Mouse (Mus musculus) embryonic facial prominence, embryonic 10.5 days (tissue): ENCODE measurements around the gene Gm49320. TPM values are rescaled to one million over a fixed set of nuclear protein-coding genes. Genes with fewer than 3 reads are reported as not detected.

ENCODE experiments used
- DNase-seq: peaks from one replicate; pipeline ENCODE4 v3.0.0-alpha.2; 2017; ENCODE audit warnings: low spot score
- H3K27ac ChIP-seq: fragments of 300-500 bp; sonication (generic); replicated peaks from 2 replicates; pipeline ENCODE4 v1.5.1; 2016; ENCODE audit warnings: mild to moderate bottlenecking
- H3K27me3 ChIP-seq: fragments of 300-500 bp; sonication (generic); replicated peaks from 2 replicates; pipeline ENCODE4 v1.6.1; 2016; ENCODE audit warnings: low read depth, mild to moderate bottlenecking; ENCODE audit not compliant: poor library complexity, severe bottlenecking
- H3K36me3 ChIP-seq: fragments of 300-500 bp; sonication (generic); replicated peaks from 2 replicates; pipeline ENCODE4 v1.6.1; 2016; ENCODE audit warnings: mild to moderate bottlenecking, moderate library complexity
- H3K4me1 ChIP-seq: fragments of 300-500 bp; sonication (generic); 2 replicates; pipeline ENCODE4 v1.6.1; 2016
- H3K4me3 ChIP-seq: fragments of 300-500 bp; sonication (generic); 2 replicates; pipeline ENCODE4 v1.5.1; 2016; ENCODE audit warnings: mild to moderate bottlenecking, moderate library complexity
- H3K9me3 ChIP-seq: fragments of 300-500 bp; sonication (generic); 2 replicates; pipeline ENCODE4 v1.6.1; 2016; ENCODE audit warnings: mild to moderate bottlenecking
- WGBS: fragments of 180-500 bp; shearing (Covaris S2); methylation state at CpG from one replicate; pipeline ENCODE4 v1.1.7; 2016; 5-methylcytosine and 5-hydroxymethylcytosine counted together
- polyA plus RNA-seq: library from polyadenylated mRNA; unstranded; fragments of >200 nt; fragmentation: Nextera tagmentation; extraction: Ambion mirVana; gene quantifications from 2 replicates; pipeline ENCODE4 v1.2.1, GENCODE M21; 2016

Gm49320 gene
- polyA plus RNA-seq, 1 experiment from 2014 or later = 0.85 TPM

GRCm38 (mm10) chr8:4237814-4238433 is 741 bp upstream of the Gm49320 start:
- H3K27ac ChIP-seq = peak overlapping the region; percentile 97
- H3K9me3 ChIP-seq = no peaks in the 10 kb centered on the region
- DNase-seq = no peak
- peaks cover 23% of the 10 kb centered on the region for H3K4me1 ChIP-seq
- peak overlapping the region; percentile 82 for H3K4me3 ChIP-seq
- WGBS = 22% methylated on average over 15 of the region's 15 CpGs
- peaks cover 14% of the 10 kb centered on the region; the same call in 1 of the 2 replicates for H3K27me3 ChIP-seq
- H3K36me3 ChIP-seq = peaks cover 29% of the 10 kb centered on the region

- H3K9me3 ChIP-seq = no peaks in the 10 kb centered on the region
- peaks cover 14% of the 10 kb centered on the region; the same call in 1 of the 2 replicates for H3K27me3 ChIP-seq
- peaks cover 23% of the 10 kb centered on the region for H3K4me1 ChIP-seq
- H3K27ac ChIP-seq = peak overlapping the region; percentile 97
- peaks cover 43% of the 10 kb centered on the region for H3K36me3 ChIP-seq
- no peak for DNase-seq
- peak overlapping the region; percentile 82 for H3K4me3 ChIP-seq
- 15% methylated on average over 19 of the region's 19 CpGs for WGBS
Observed at GRCm38 (mm10) chr8:4239193-4239890, 677 bp downstream of the Gm49320 start.

- no peak for DNase-seq
- Histone ChIP-seq H3K4me3 (no peak overlapping the region), H3K9me3 (no peaks in the 10 kb centered on the region), H3K27me3 (peaks cover 24% of the 10 kb centered on the region), H3K4me1 (peaks cover 25% of the 10 kb centered on the region), H3K36me3 (peaks cover 96% of the 10 kb centered on the region), H3K27ac (no peak overlapping the region)
- 95% methylated on average over 5 of the region's 5 CpGs for WGBS
Observed at GRCm38 (mm10) chr8:4245061-4245460, 6.4 kb downstream of the Gm49320 start.

- Histone ChIP-seq H3K4me1 (peaks cover 25% of the 10 kb centered on the region), H3K27me3 (peaks cover 27% of the 10 kb centered on the region), H3K36me3 (peaks cover 90% of the 10 kb centered on the region), H3K27ac (no peak overlapping the region), H3K9me3 (no peaks in the 10 kb centered on the region), H3K4me3 (no peak overlapping the region)
- WGBS = 93% methylated on average over 13 of the region's 13 CpGs
- no peak for DNase-seq
Observed at GRCm38 (mm10) chr8:4245737-4246136, 7.1 kb downstream of the Gm49320 start.

GRCm38 (mm10) chr8:4247241-4247640 is 8.6 kb downstream of the Gm49320 start:
- no peak for DNase-seq
- Histone ChIP-seq H3K36me3 (peaks cover 75% of the 10 kb centered on the region), H3K27ac (no peak overlapping the region), H3K4me3 (no peak overlapping the region), H3K27me3 (peaks cover 27% of the 10 kb centered on the region), H3K9me3 (no peaks in the 10 kb centered on the region), H3K4me1 (peaks cover 27% of the 10 kb centered on the region)
- 93% methylated on average over 8 of the region's 8 CpGs for WGBS

- peak within 1 kb of the TSS; percentile 25 for H3K4me3 ChIP-seq
- 78% methylated on average over 15 of the region's 15 CpGs for WGBS
- H3K36me3 ChIP-seq = peaks cover 67% of the 10 kb centered on the region
Observed at GRCm38 (mm10) chr8:4247951-4248540, 9.4 kb downstream of the Gm49320 start, which contains the start of gene Tgfbr3l. Gene Tgfbr3l, plus strand, starts transcription at chr8:4248214.

GRCm38 (mm10) chr8:4249213-4249612 is 10.5 kb downstream of the Gm49320 start:
- peak overlapping the region; percentile 25 for H3K4me3 ChIP-seq
- peak overlapping the region; percentile 37; the same call in 1 of the 2 replicates for H3K27ac ChIP-seq
- WGBS = 12% methylated on average over 29 of the region's 29 CpGs
- peaks cover 43% of the 10 kb centered on the region for H3K4me1 ChIP-seq
- H3K9me3 ChIP-seq = no peaks in the 10 kb centered on the region
- H3K27me3 ChIP-seq = peaks cover 27% of the 10 kb centered on the region
- peak; percentile 69 for DNase-seq
- H3K36me3 ChIP-seq = peaks cover 56% of the 10 kb centered on the region

More at GRCm38 (mm10) chr8:4247951-4248540, 9.4 kb downstream of the Gm49320 start, which contains the start of gene Tgfbr3l:
- DNase-seq = no peak
- Histone ChIP-seq H3K27ac (no peak within 1 kb of the TSS), H3K9me3 (no peaks in the 10 kb centered on the region), H3K27me3 (peaks cover 27% of the 10 kb centered on the region), H3K4me1 (peaks cover 34% of the 10 kb centered on the region)

- DNase-seq = peak; percentile 88
- peaks cover 27% of the 10 kb centered on the region for H3K27me3 ChIP-seq
- H3K4me1 ChIP-seq = peaks cover 45% of the 10 kb centered on the region
- H3K27ac ChIP-seq = no peak overlapping the region
- 29% methylated on average over 26 of the region's 26 CpGs for WGBS
- H3K36me3 ChIP-seq = peaks cover 56% of the 10 kb centered on the region
- 0 out of 2 replicates have a peak overlapping the region, but pooled peaks have one; percentile 12 for H3K4me3 ChIP-seq
- no peaks in the 10 kb centered on the region for H3K9me3 ChIP-seq
Observed at GRCm38 (mm10) chr8:4250306-4250970, 11.8 kb downstream of the Gm49320 start.

- H3K27ac ChIP-seq = peak overlapping the region; percentile 94; the same call in 1 of the 2 replicates
- H3K4me3 ChIP-seq = peak overlapping the region; percentile 86
- peaks cover 56% of the 10 kb centered on the region for H3K36me3 ChIP-seq
- peaks cover 51% of the 10 kb centered on the region for H3K4me1 ChIP-seq
- no peaks in the 10 kb centered on the region for H3K9me3 ChIP-seq
- 50% methylated on average over 8 of the region's 8 CpGs for WGBS
- H3K27me3 ChIP-seq = peaks cover 27% of the 10 kb centered on the region
- no peak for DNase-seq
Observed at GRCm38 (mm10) chr8:4252116-4252760, 13.6 kb downstream of the Gm49320 start.

- under 1% methylated on average over 69 of the region's 69 CpGs for WGBS
- H3K36me3 ChIP-seq = peaks cover 56% of the 10 kb centered on the region
- DNase-seq = peak; percentile 95
Observed at GRCm38 (mm10) chr8:4252934-4253841, 14.5 kb downstream of the Gm49320 start, which contains the start of gene Snapc2. Gene Snapc2, plus strand, starts transcription at chr8:4253080.

GRCm38 (mm10) chr8:4254001-4254400 is 15.3 kb downstream of the Gm49320 start:
- DNase-seq = no peak
- H3K27ac ChIP-seq = no peak overlapping the region
- peaks cover 14% of the 10 kb centered on the region for H3K27me3 ChIP-seq
- H3K36me3 ChIP-seq = peaks cover 50% of the 10 kb centered on the region
- peak overlapping the region; percentile 86 for H3K4me3 ChIP-seq
- peaks cover 52% of the 10 kb centered on the region for H3K4me1 ChIP-seq
- 68% methylated on average over 6 of the region's 6 CpGs for WGBS
- no peaks in the 10 kb centered on the region for H3K9me3 ChIP-seq

More at GRCm38 (mm10) chr8:4252934-4253841, 14.5 kb downstream of the Gm49320 start, which contains the start of gene Snapc2:
- peaks cover 21% of the 10 kb centered on the region for H3K27me3 ChIP-seq
- H3K4me1 ChIP-seq = peaks cover 58% of the 10 kb centered on the region
- H3K4me3 ChIP-seq = peak within 1 kb of the TSS; percentile 86
- no peaks in the 10 kb centered on the region for H3K9me3 ChIP-seq
- H3K27ac ChIP-seq = peak within 1 kb of the TSS; percentile 94
